1 mouse cellular context compared by ENCODE assay signal in genomic region chrX:73717667-73718066, GRCm38 (mm10).
TF ChIP-seq lines count a peak whose summit lies in the region.

No protein-coding gene starts in this region.

TF ChIP-seq in CH12.LX, 34 proteins besides CTCF, POLR2A, EP300 and RAD21:
- TF ChIP-seq BHLHE40 (IDR thresholded peaks at IDR 0.05; ENCODE audit: low read depth, low read length) (no peak), UBTF (IDR thresholded peaks at IDR 0.05; ENCODE audit: low read depth, low read length) (no peak), MYC (IDR thresholded peaks at IDR 0.05; ENCODE audit: low read depth, low read length) (no peak), CHD2 (IDR thresholded peaks at IDR 0.05; ENCODE audit: low read length) (no peak), RCOR1 (conservative IDR thresholded peaks at IDR 0.05; ENCODE audit: low read depth, low read length) (no peak), IRF4 (IDR thresholded peaks at IDR 0.05; ENCODE audit: low read depth, low read length) (no peak), ZMIZ1 (IDR thresholded peaks at IDR 0.05; ENCODE audit: low read depth, low read length) (no peak), MAX (IDR thresholded peaks at IDR 0.05; ENCODE audit: low read length) (no peak), USF2 (conservative IDR thresholded peaks at IDR 0.05; ENCODE audit: low read depth, low read length) (no peak), ETS1 (conservative IDR thresholded peaks at IDR 0.05; ENCODE audit: low read depth, low read length) (no peak), CHD1 (IDR thresholded peaks at IDR 0.05; ENCODE audit: low read depth, low read length) (no peak), ZKSCAN1 (IDR thresholded peaks at IDR 0.05; ENCODE audit: borderline replicate concordance, low read depth, low read length) (no peak), JUND (conservative IDR thresholded peaks at IDR 0.05; ENCODE audit: low read depth, low read length) (no peak), MEF2A (IDR thresholded peaks at IDR 0.05; ENCODE audit: borderline replicate concordance, low read depth, low read length) (no peak), ZC3H11A (IDR thresholded peaks at IDR 0.05; ENCODE audit: low read depth, low read length) (no peak), NELFE (IDR thresholded peaks at IDR 0.05; ENCODE audit: low read depth, low read length) (no peak)
